Mouse (Mus musculus) C2C12 (cell line): Measurements from ENCODE around the gene Trip11. TPM values are rescaled to one million over a fixed set of nuclear protein-coding genes. Genes with fewer than 3 reads are reported as not detected.

ENCODE experiments used
- H3K27me3 ChIP-seq: one replicate; pipeline ENCODE4 v1.6.1; 2011; ENCODE audit not compliant: control insufficient read depth, insufficient read depth, insufficient read length
- H3K36me3 ChIP-seq: one replicate; pipeline ENCODE4 v1.6.1; 2011; ENCODE audit not compliant: control insufficient read depth, insufficient read depth
- H3K4me3 ChIP-seq: one replicate; pipeline ENCODE4 v1.5.1; 2011; ENCODE audit warnings: mild to moderate bottlenecking, control low read depth; ENCODE audit not compliant: poor library complexity, insufficient read depth, severe bottlenecking
- H3K79me2 ChIP-seq: one replicate; pipeline ENCODE4 v1.6.1; 2011; ENCODE audit not compliant: control insufficient read depth, insufficient read depth
- H3K79me3 ChIP-seq: one replicate; pipeline ENCODE4 v1.6.1; 2011; ENCODE audit warnings: low read depth, control low read depth
- H3ac ChIP-seq: one replicate; pipeline ENCODE3; 2011; ENCODE audit warnings: low read depth; ENCODE audit not compliant: control insufficient read depth, insufficient read length
- CEBPB ChIP-seq: IDR thresholded peaks from one replicate; pipeline ENCODE4 v1.6.1; 2011; ENCODE audit warnings: low read depth, mild to moderate bottlenecking, control low read depth, moderate library complexity
- CTCF ChIP-seq: IDR thresholded peaks from one replicate; pipeline ENCODE4 v1.5.1; 2011; ENCODE audit not compliant: control insufficient read depth, insufficient read depth, insufficient read length
- FOSL1 ChIP-seq: IDR thresholded peaks from one replicate; pipeline ENCODE4 v1.8.0; 2011; ENCODE audit warnings: mild to moderate bottlenecking, low read length; ENCODE audit not compliant: poor library complexity, insufficient read depth, severe bottlenecking
- MAX ChIP-seq: IDR thresholded peaks from one replicate; pipeline ENCODE4 v1.6.1; 2011; ENCODE audit warnings: mild to moderate bottlenecking, control low read depth
- MYOD1 ChIP-seq: IDR thresholded peaks from one replicate; pipeline ENCODE4 v1.6.1; 2011; ENCODE audit warnings: low read depth; ENCODE audit not compliant: control insufficient read depth, insufficient read length
- MYOG ChIP-seq: IDR thresholded peaks from one replicate; pipeline ENCODE4 v1.6.1; 2011; ENCODE audit not compliant: control insufficient read depth, insufficient read length; ENCODE audit errors: extremely low read depth
- USF1 ChIP-seq: IDR thresholded peaks from one replicate; pipeline ENCODE4 v1.6.1; 2011; ENCODE audit warnings: low read depth, mild to moderate bottlenecking, control low read depth, moderate library complexity
- polyA plus RNA-seq: library from polyadenylated mRNA; unstranded; fragments of >200 nt; fragmentation: generic; extraction: Trizol; gene quantifications from one replicate; pipeline ENCODE4 v1.2.1, GENCODE M21; 2012; ENCODE audit warnings: missing spikeins

Trip11 gene
- polyA plus RNA-seq, 1 experiment, result 2.4 TPM

- no peaks in the 10 kb centered on the region for H3K79me2 ChIP-seq
- no peaks in the 10 kb centered on the region for H3K27me3 ChIP-seq
- no peak for TF ChIP-seq MYOD1
- no peak overlapping the region for H3ac ChIP-seq
- H3K79me3 ChIP-seq, result no peaks in the 10 kb centered on the region
- no peak overlapping the region for H3K4me3 ChIP-seq
- peaks cover 18% of the 10 kb centered on the region for H3K36me3 ChIP-seq
Observed at GRCm38 (mm10) chr12:101919847-101920246, 6.8 kb upstream of the Trip11 start.

- Histone ChIP-seq H3K36me3 (no peaks in the 10 kb centered on the region), H3K79me3 (peaks cover 3% of the 10 kb centered on the region), H3K27me3 (no peaks in the 10 kb centered on the region), H3ac (no peak overlapping the region), H3K79me2 (peaks cover 7% of the 10 kb centered on the region), H3K4me3 (no peak overlapping the region)
- TF ChIP-seq CEBPB (no peak), MYOG (no peak), MYOD1 (no peak), MAX (no peak), FOSL1 (no peak), USF1 (no peak), CTCF (no peak)
Observed at GRCm38 (mm10) chr12:101917165-101917564, 4.1 kb upstream of the Trip11 start.

GRCm38 (mm10) chr12:101911346-101911745 lies 1.7 kb downstream of the Trip11 start:
- H3ac ChIP-seq, result no peak overlapping the region
- no peak overlapping the region for H3K4me3 ChIP-seq
- TF ChIP-seq MYOG (no peak), CTCF (no peak), MYOD1 (no peak), USF1 (no peak), FOSL1 (no peak), CEBPB (no peak), MAX (no peak)

GRCm38 (mm10) chr12:101910360-101910759 lies 2.7 kb downstream of the Trip11 start:
- Histone ChIP-seq H3K4me3 (no peak overlapping the region), H3K79me2 (peaks cover 44% of the 10 kb centered on the region), H3K27me3 (no peaks in the 10 kb centered on the region), H3K79me3 (peaks cover 23% of the 10 kb centered on the region), H3K36me3 (peaks cover 12% of the 10 kb centered on the region), H3ac (no peak overlapping the region)
- no peak for TF ChIP-seq CTCF
- TF ChIP-seq MAX, result no peak
- TF ChIP-seq USF1, result no peak
- no peak for TF ChIP-seq MYOD1
- no peak for TF ChIP-seq FOSL1
- TF ChIP-seq CEBPB, result no peak

More at GRCm38 (mm10) chr12:101911346-101911745, 1.7 kb downstream of the Trip11 start:
- H3K36me3 ChIP-seq, result peaks cover 12% of the 10 kb centered on the region
- H3K27me3 ChIP-seq, result no peaks in the 10 kb centered on the region
- peaks cover 23% of the 10 kb centered on the region for H3K79me3 ChIP-seq
- peaks cover 44% of the 10 kb centered on the region for H3K79me2 ChIP-seq

- TF ChIP-seq CEBPB (no peak), MYOD1 (no peak), MAX (no peak), FOSL1 (no peak), MYOG (no peak), USF1 (no peak), CTCF (no peak)
- peaks cover 29% of the 10 kb centered on the region for H3K79me2 ChIP-seq
- no peak overlapping the region for H3K4me3 ChIP-seq
- H3K79me3 ChIP-seq, result peaks cover 12% of the 10 kb centered on the region
- H3K36me3 ChIP-seq, result peaks cover 20% of the 10 kb centered on the region
- no peak overlapping the region for H3ac ChIP-seq
- H3K27me3 ChIP-seq, result no peaks in the 10 kb centered on the region
Observed at GRCm38 (mm10) chr12:101905817-101906216, 7.2 kb downstream of the Trip11 start.

GRCm38 (mm10) chr12:101904906-101905305 lies 8.2 kb downstream of the Trip11 start:
- Histone ChIP-seq H3K27me3 (no peaks in the 10 kb centered on the region), H3K4me3 (no peak overlapping the region), H3K79me2 (peaks cover 20% of the 10 kb centered on the region), H3K36me3 (peaks cover 20% of the 10 kb centered on the region), H3K79me3 (peaks cover 7% of the 10 kb centered on the region), H3ac (no peak overlapping the region)
- TF ChIP-seq FOSL1, result no peak
- TF ChIP-seq MYOD1, result no peak
- TF ChIP-seq USF1, result no peak
- no peak for TF ChIP-seq CTCF
- TF ChIP-seq MYOG, result no peak
- no peak for TF ChIP-seq MAX
- no peak for TF ChIP-seq CEBPB
